Mouse (Mus musculus) heart, embryonic 13.5 days (tissue): Measurements from ENCODE around the gene Cdk4. TPM values are rescaled to one million over a fixed set of nuclear protein-coding genes. Genes with fewer than 3 reads are reported as not detected.

Experiments used
- ATAC-seq: fragments of 200-750 bp; cut with Nextera tagmentation; 2 replicates; pipeline ENCODE4 v1.8.0; 2017; ENCODE audit warnings: moderate TSS enrichment; ENCODE audit not compliant: insufficient number of reproducible peaks, low FRiP score, low TSS enrichment; ENCODE audit errors: extremely low read depth
- H3K27ac ChIP-seq: fragments of 300-500 bp; sonication (generic); replicated peaks from 2 replicates; pipeline ENCODE4 v1.5.1; 2015; ENCODE audit warnings: moderate library complexity, mild to moderate bottlenecking, inconsistent platforms
- H3K27me3 ChIP-seq: fragments of 300-500 bp; sonication (generic); replicated peaks from 2 replicates; pipeline ENCODE4 v1.6.1; 2015; ENCODE audit warnings: mild to moderate bottlenecking, inconsistent platforms
- H3K36me3 ChIP-seq: fragments of 300-500 bp; sonication (generic); 2 replicates; pipeline ENCODE4 v1.6.1; 2015; ENCODE audit warnings: mild to moderate bottlenecking, inconsistent platforms
- H3K4me1 ChIP-seq: fragments of 300-500 bp; sonication (generic); 2 replicates; pipeline ENCODE4 v1.6.1; 2015; ENCODE audit warnings: inconsistent platforms
- H3K4me2 ChIP-seq: fragments of 300-500 bp; sonication (generic); 2 replicates; pipeline ENCODE4 v1.6.1; 2015; ENCODE audit warnings: inconsistent platforms, mild to moderate bottlenecking, moderate library complexity
- H3K4me3 ChIP-seq: fragments of 300-500 bp; sonication (generic); 2 replicates; pipeline ENCODE4 v1.5.1; 2015; ENCODE audit warnings: moderate library complexity, mild to moderate bottlenecking, inconsistent platforms
- H3K9ac ChIP-seq: fragments of 300-500 bp; sonication (generic); 2 replicates; pipeline ENCODE4 v1.6.1; 2015; ENCODE audit warnings: inconsistent platforms, mild to moderate bottlenecking, moderate library complexity
- H3K9me3 ChIP-seq: fragments of 300-500 bp; sonication (generic); 2 replicates; pipeline ENCODE4 v1.6.1; 2016; ENCODE audit warnings: inconsistent platforms
- WGBS: fragments of 180-500 bp; shearing (Covaris S2); methylation state at CpG from one replicate; pipeline ENCODE4 v1.1.7; 2015; ENCODE audit warnings: mixed read lengths; 5-methylcytosine and 5-hydroxymethylcytosine counted together
- polyA plus RNA-seq: library from polyadenylated mRNA; unstranded; fragments of >200 nt; fragmentation: Nextera tagmentation; extraction: Ambion mirVana; gene quantifications from 2 replicates; pipeline ENCODE4 v1.2.1, GENCODE M21; 2015

Cdk4 gene
- polyA plus RNA-seq, 1 experiment from 2014 or later = 1,002 TPM

- H3K4me2 ChIP-seq = peak overlapping the region; percentile 97
- peak; percentile 74 for ATAC-seq
- H3K4me1 ChIP-seq = peaks cover 13% of the 10 kb centered on the region
- peaks cover 37% of the 10 kb centered on the region for H3K27me3 ChIP-seq
- peak overlapping the region; percentile 69 for H3K27ac ChIP-seq
- peak overlapping the region; percentile 86 for H3K9ac ChIP-seq
- H3K36me3 ChIP-seq = peaks cover 28% of the 10 kb centered on the region
- H3K4me3 ChIP-seq = peak overlapping the region; percentile 86
- under 1% methylated on average over 44 of the region's 44 CpGs for WGBS
- H3K9me3 ChIP-seq = no peaks in the 10 kb centered on the region
Measured at GRCm38 (mm10) chr10:127041774-127042338, 21.5 kb upstream of the Cdk4 start.

GRCm38 (mm10) chr10:127042468-127043115 is 20.7 kb upstream of the Cdk4 start:
- Histone ChIP-seq H3K4me1 (peaks cover 13% of the 10 kb centered on the region), H3K4me2 (peak overlapping the region; percentile 97), H3K4me3 (peak overlapping the region; percentile 86), H3K27ac (peak overlapping the region; percentile 69; the same call in 1 of the 2 replicates), H3K9ac (peak overlapping the region; percentile 86), H3K9me3 (no peaks in the 10 kb centered on the region), H3K27me3 (peaks cover 40% of the 10 kb centered on the region), H3K36me3 (peaks cover 28% of the 10 kb centered on the region)
- 22% methylated on average over 5 of the region's 5 CpGs for WGBS
- ATAC-seq = no peak

- no peak overlapping the region for H3K27ac ChIP-seq
- peaks cover 13% of the 10 kb centered on the region for H3K4me1 ChIP-seq
- peaks cover 28% of the 10 kb centered on the region for H3K36me3 ChIP-seq
- H3K9me3 ChIP-seq = no peaks in the 10 kb centered on the region
- H3K27me3 ChIP-seq = peaks cover 40% of the 10 kb centered on the region
- no peak overlapping the region; the same call in 1 of the 2 replicates for H3K9ac ChIP-seq
- WGBS = 90% methylated on average over 6 of the region's 6 CpGs
- no peak overlapping the region for H3K4me3 ChIP-seq
- H3K4me2 ChIP-seq = no peak overlapping the region
- no peak for ATAC-seq
Measured at GRCm38 (mm10) chr10:127043187-127043586, 20.1 kb upstream of the Cdk4 start.

- Histone ChIP-seq H3K4me2 (peak within 1 kb of the TSS; percentile 51), H3K4me3 (peak within 1 kb of the TSS; percentile 32), H3K27ac (no peak within 1 kb of the TSS), H3K36me3 (peaks cover 28% of the 10 kb centered on the region), H3K27me3 (peaks cover 65% of the 10 kb centered on the region), H3K9ac (peak within 1 kb of the TSS; percentile 50; the same call in 1 of the 2 replicates), H3K9me3 (no peaks in the 10 kb centered on the region), H3K4me1 (peaks cover 22% of the 10 kb centered on the region)
- WGBS = 25% methylated on average over 5 of the region's 5 CpGs
- no peak for ATAC-seq
Measured at GRCm38 (mm10) chr10:127047954-127048353, 15.4 kb upstream of the Cdk4 start, which contains the start of gene Cyp27b1. Cyp27b1 (plus strand) TSS chr10:127048250.

- Histone ChIP-seq H3K4me2 (peak overlapping the region; percentile 51), H3K9ac (peak overlapping the region; percentile 50; the same call in 1 of the 2 replicates), H3K36me3 (peaks cover 20% of the 10 kb centered on the region), H3K27ac (no peak overlapping the region), H3K9me3 (no peaks in the 10 kb centered on the region), H3K4me1 (peaks cover 21% of the 10 kb centered on the region), H3K4me3 (peak overlapping the region; percentile 32), H3K27me3 (peaks cover 73% of the 10 kb centered on the region)
- ATAC-seq = no peak
- WGBS = 5% methylated on average over 35 of the region's 35 CpGs
Measured at GRCm38 (mm10) chr10:127048608-127049394, 14.5 kb upstream of the Cdk4 start.

GRCm38 (mm10) chr10:127049395-127050118 is 13.8 kb upstream of the Cdk4 start:
- ATAC-seq = no peak
- peaks cover 21% of the 10 kb centered on the region for H3K4me1 ChIP-seq
- no peak overlapping the region for H3K27ac ChIP-seq
- H3K4me3 ChIP-seq = peak overlapping the region; percentile 32
- H3K36me3 ChIP-seq = peaks cover 12% of the 10 kb centered on the region
- H3K9me3 ChIP-seq = no peaks in the 10 kb centered on the region
- WGBS = 3% methylated on average over 29 of the region's 29 CpGs
- H3K27me3 ChIP-seq = peaks cover 80% of the 10 kb centered on the region
- H3K9ac ChIP-seq = peak overlapping the region; percentile 50; the same call in 1 of the 2 replicates
- peak overlapping the region; percentile 51 for H3K4me2 ChIP-seq

- no peak overlapping the region for H3K4me2 ChIP-seq
- H3K9me3 ChIP-seq = no peaks in the 10 kb centered on the region
- peaks cover 7% of the 10 kb centered on the region for H3K36me3 ChIP-seq
- WGBS = 14% methylated on average over 10 of the region's 10 CpGs
- ATAC-seq = no peak
- H3K4me3 ChIP-seq = peak overlapping the region; percentile 32; the same call in 1 of the 2 replicates
- H3K27ac ChIP-seq = no peak overlapping the region
- peaks cover 81% of the 10 kb centered on the region for H3K27me3 ChIP-seq
- no peak overlapping the region for H3K9ac ChIP-seq
- H3K4me1 ChIP-seq = peaks cover 21% of the 10 kb centered on the region
Measured at GRCm38 (mm10) chr10:127050119-127050474, 13.2 kb upstream of the Cdk4 start.

GRCm38 (mm10) chr10:127054646-127055045 is 8.7 kb upstream of the Cdk4 start:
- Histone ChIP-seq H3K4me3 (no peak overlapping the region), H3K27ac (no peak overlapping the region), H3K4me2 (no peak overlapping the region), H3K9ac (no peak overlapping the region), H3K27me3 (peaks cover 91% of the 10 kb centered on the region), H3K36me3 (peaks cover 8% of the 10 kb centered on the region), H3K9me3 (no peaks in the 10 kb centered on the region), H3K4me1 (peaks cover 25% of the 10 kb centered on the region)
- ATAC-seq = no peak
- WGBS = 44% methylated on average over 4 of the region's 4 CpGs

- WGBS = 76% methylated on average over 8 of the region's 8 CpGs
- no peak for ATAC-seq
- peaks cover 91% of the 10 kb centered on the region for H3K27me3 ChIP-seq
- no peaks in the 10 kb centered on the region for H3K9me3 ChIP-seq
- H3K4me3 ChIP-seq = no peak overlapping the region
- H3K27ac ChIP-seq = no peak overlapping the region
- H3K36me3 ChIP-seq = peaks cover 8% of the 10 kb centered on the region
- H3K4me1 ChIP-seq = peaks cover 25% of the 10 kb centered on the region
- H3K9ac ChIP-seq = no peak overlapping the region
- no peak overlapping the region for H3K4me2 ChIP-seq
Measured at GRCm38 (mm10) chr10:127055406-127055805, 7.9 kb upstream of the Cdk4 start.

GRCm38 (mm10) chr10:127056490-127056889 is 6.8 kb upstream of the Cdk4 start:
- H3K9me3 ChIP-seq = no peaks in the 10 kb centered on the region
- H3K4me3 ChIP-seq = no peak overlapping the region
- H3K9ac ChIP-seq = no peak overlapping the region
- no peak overlapping the region for H3K27ac ChIP-seq
- no peak overlapping the region for H3K4me2 ChIP-seq
- 76% methylated on average over 20 of the region's 20 CpGs for WGBS
- peaks cover 8% of the 10 kb centered on the region for H3K36me3 ChIP-seq
- no peak for ATAC-seq
- peaks cover 91% of the 10 kb centered on the region for H3K27me3 ChIP-seq
- peaks cover 22% of the 10 kb centered on the region for H3K4me1 ChIP-seq

- Histone ChIP-seq H3K4me2 (peak overlapping the region; percentile 98), H3K4me3 (peak overlapping the region; percentile 78)
Measured at GRCm38 (mm10) chr10:127058161-127058560, 5.2 kb upstream of the Cdk4 start.

More at GRCm38 (mm10) chr10:127058161-127058560, 5.2 kb upstream of the Cdk4 start:
- 2% methylated on average over 9 of the region's 9 CpGs for WGBS
- no peak for ATAC-seq
- no peaks in the 10 kb centered on the region for H3K9me3 ChIP-seq
- peak overlapping the region; percentile 28; the same call in 1 of the 2 replicates for H3K9ac ChIP-seq
- H3K27ac ChIP-seq = no peak overlapping the region
- peaks cover 29% of the 10 kb centered on the region for H3K4me1 ChIP-seq
- H3K36me3 ChIP-seq = peaks cover 8% of the 10 kb centered on the region
- H3K27me3 ChIP-seq = peaks cover 86% of the 10 kb centered on the region
